Mouse (Mus musculus) embryonic facial prominence, embryonic 15.5 days (tissue): ENCODE data around the gene Fbxo31. TPM values are rescaled to one million over a fixed set of nuclear protein-coding genes. Genes with fewer than 3 reads are reported as not detected.

Experiments used
- ATAC-seq: fragments of 200-750 bp; cut with Nextera tagmentation; 2 replicates; pipeline ENCODE4 v1.8.0; 2017; ENCODE audit warnings: low read depth, moderate TSS enrichment; ENCODE audit not compliant: insufficient number of reproducible peaks, low FRiP score, low TSS enrichment
- H3K27ac ChIP-seq: fragments of 300-500 bp; sonication (generic); replicated peaks from 2 replicates; pipeline ENCODE4 v1.5.1; 2015; ENCODE audit warnings: mild to moderate bottlenecking, inconsistent platforms
- H3K27me3 ChIP-seq: fragments of 300-500 bp; sonication (generic); 2 replicates; pipeline ENCODE4 v1.6.1; 2015; ENCODE audit warnings: inconsistent platforms
- H3K36me3 ChIP-seq: fragments of 300-500 bp; sonication (generic); 2 replicates; pipeline ENCODE4 v1.6.1; 2015; ENCODE audit warnings: mild to moderate bottlenecking, inconsistent platforms
- H3K4me1 ChIP-seq: fragments of 300-500 bp; sonication (generic); 2 replicates; pipeline ENCODE4 v1.6.1; 2015; ENCODE audit warnings: inconsistent platforms
- H3K4me2 ChIP-seq: fragments of 300-500 bp; sonication (generic); replicated peaks from 2 replicates; pipeline ENCODE4 v1.6.1; 2015; ENCODE audit warnings: mild to moderate bottlenecking, inconsistent platforms
- H3K4me3 ChIP-seq: fragments of 300-500 bp; sonication (generic); replicated peaks from 2 replicates; pipeline ENCODE4 v1.5.1; 2015; ENCODE audit warnings: mild to moderate bottlenecking, inconsistent platforms
- H3K9ac ChIP-seq: fragments of 300-500 bp; sonication (generic); 2 replicates; pipeline ENCODE4 v1.6.1; 2015; ENCODE audit warnings: inconsistent platforms
- H3K9me3 ChIP-seq: fragments of 300-500 bp; sonication (generic); replicated peaks from 2 replicates; pipeline ENCODE4 v1.6.1; 2016; ENCODE audit warnings: inconsistent platforms
- WGBS: fragments of 180-500 bp; shearing (Covaris S2); methylation state at CpG from one replicate; pipeline ENCODE4 v1.1.7; 2015; 5-methylcytosine and 5-hydroxymethylcytosine counted together
- polyA plus RNA-seq: library from polyadenylated mRNA; unstranded; fragments of >200 nt; fragmentation: Nextera tagmentation; extraction: Ambion mirVana; gene quantifications from 2 replicates; pipeline ENCODE4 v1.2.1, GENCODE M21; 2015

Fbxo31 gene
- polyA plus RNA-seq, 1 experiment from 2014 or later: 16.4 TPM

DNA sequence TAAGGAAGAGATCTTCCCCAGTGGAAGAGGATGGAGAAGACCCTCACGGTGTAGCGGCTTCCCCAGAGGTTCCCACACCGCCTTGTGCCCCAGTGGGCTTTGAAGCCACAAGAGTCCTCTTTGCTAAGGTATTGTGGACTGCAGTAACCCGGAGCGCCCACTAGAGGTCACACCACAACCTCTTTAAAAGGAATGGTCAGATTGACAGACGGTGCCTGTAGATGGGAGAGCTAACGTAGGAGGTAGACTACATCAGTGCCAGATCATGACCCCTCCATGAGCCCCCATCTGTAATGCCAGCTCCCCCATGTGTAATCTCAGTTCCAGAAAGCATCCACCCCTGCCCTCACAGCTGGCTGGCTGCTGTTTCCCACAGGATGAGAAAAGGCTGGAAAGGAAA, 31.5 kb downstream of the Fbxo31 start:
- H3K27me3 ChIP-seq: peaks cover 6% of the 10 kb centered on the region; the same call in 1 of the 2 replicates
- no peak overlapping the region for H3K27ac ChIP-seq
- 5% methylated on average over 7 of the region's 7 CpGs for WGBS
- H3K4me2 ChIP-seq: no peak overlapping the region
- H3K4me3 ChIP-seq: no peak overlapping the region
- peaks cover 27% of the 10 kb centered on the region for H3K36me3 ChIP-seq
- no peaks in the 10 kb centered on the region for H3K4me1 ChIP-seq
- no peak overlapping the region for H3K9ac ChIP-seq
- H3K9me3 ChIP-seq: no peaks in the 10 kb centered on the region
- ATAC-seq: no peak

DNA sequence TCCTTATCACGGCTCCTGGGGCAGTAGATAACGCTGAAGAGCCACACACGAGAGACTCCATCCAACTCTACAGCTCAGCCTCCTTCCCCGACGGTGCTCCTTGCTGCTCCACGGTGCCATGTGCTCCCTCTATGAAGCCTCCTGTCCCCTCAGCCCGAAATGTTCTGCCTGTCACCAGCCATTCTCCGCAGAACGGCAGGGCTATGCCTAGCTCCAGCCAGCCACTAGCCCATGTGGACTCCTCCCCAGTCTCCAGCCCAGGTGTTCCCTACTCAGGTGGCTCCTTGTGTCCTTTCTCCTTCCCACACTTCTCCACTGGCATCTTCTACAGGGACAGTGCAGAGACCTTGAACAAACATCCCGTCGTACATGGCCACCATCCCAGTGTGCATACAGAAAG, 33.7 kb downstream of the Fbxo31 start:
- no peak overlapping the region for H3K27ac ChIP-seq
- H3K9ac ChIP-seq: no peak overlapping the region
- no peak overlapping the region for H3K4me3 ChIP-seq
- no peak overlapping the region for H3K4me2 ChIP-seq
- H3K27me3 ChIP-seq: peaks cover 6% of the 10 kb centered on the region; the same call in 1 of the 2 replicates
- H3K36me3 ChIP-seq: peaks cover 5% of the 10 kb centered on the region; the same call in 1 of the 2 replicates
- H3K9me3 ChIP-seq: no peaks in the 10 kb centered on the region
- H3K4me1 ChIP-seq: no peaks in the 10 kb centered on the region
- WGBS: 81% methylated on average over 11 of the region's 11 CpGs
- no peak for ATAC-seq

GRCm38 (mm10) chr8:121544276-121544785, 34.3 kb downstream of the Fbxo31 start, which contains the start of gene 1700018B08Rik:
Gene 1700018B08Rik, minus strand, starts transcription at chr8:121544320.
- Histone ChIP-seq H3K4me3 (no peak within 1 kb of the TSS), H3K27me3 (peaks cover 10% of the 10 kb centered on the region; the same call in 1 of the 2 replicates), H3K27ac (no peak within 1 kb of the TSS), H3K4me1 (no peaks in the 10 kb centered on the region), H3K9me3 (no peaks in the 10 kb centered on the region), H3K4me2 (no peak within 1 kb of the TSS), H3K36me3 (no peaks in the 10 kb centered on the region), H3K9ac (no peak within 1 kb of the TSS)
- 80% methylated on average over 12 of the region's 12 CpGs for WGBS
- no peak for ATAC-seq

DNA sequence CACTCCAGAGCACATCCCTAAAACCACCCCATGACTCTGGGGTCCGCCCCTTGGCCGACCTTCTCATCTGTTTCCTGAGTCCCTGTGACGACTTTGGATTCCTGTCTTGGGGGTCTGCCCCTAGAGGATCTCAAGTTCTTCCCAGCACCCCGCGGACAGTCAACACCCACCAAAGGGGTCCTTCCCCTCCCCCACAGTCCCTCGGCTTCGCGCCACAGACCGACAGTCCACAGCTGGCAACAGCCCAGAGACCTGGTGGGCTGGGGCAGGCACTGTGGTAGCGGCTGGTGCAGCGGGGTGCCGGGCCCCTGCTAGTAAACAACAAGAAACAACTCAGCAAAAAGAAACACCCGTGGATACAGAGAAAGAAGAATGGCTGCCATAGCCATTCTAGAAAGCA, 35.7 kb downstream of the Fbxo31 start:
- 69% methylated on average over 13 of the region's 13 CpGs for WGBS

DNA sequence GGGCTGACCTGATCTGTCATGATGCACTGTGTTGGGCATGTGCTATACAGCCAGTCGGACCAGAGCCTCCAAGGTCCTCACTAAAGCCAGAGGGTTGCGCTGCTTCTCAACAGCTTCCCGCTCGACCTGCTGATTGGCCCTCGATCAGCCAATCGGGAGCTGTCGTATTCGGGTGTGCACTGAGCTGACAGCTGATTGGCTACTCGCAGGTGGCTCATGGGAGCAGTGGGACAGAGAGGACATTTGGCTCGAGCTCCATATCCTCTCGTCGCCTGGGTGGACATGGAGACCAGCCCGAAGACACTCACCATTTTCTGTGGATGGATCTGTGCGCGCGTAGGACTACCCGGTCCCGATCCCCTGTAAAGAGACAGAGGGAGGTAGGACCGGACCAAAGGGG, 36.7 kb downstream of the Fbxo31 start:
- H3K27ac ChIP-seq: no peak overlapping the region
- no peak overlapping the region for H3K4me3 ChIP-seq
- H3K36me3 ChIP-seq: no peaks in the 10 kb centered on the region
- no peaks in the 10 kb centered on the region for H3K4me1 ChIP-seq
- H3K27me3 ChIP-seq: peaks cover 10% of the 10 kb centered on the region; the same call in 1 of the 2 replicates
- ATAC-seq: no peak
- H3K9me3 ChIP-seq: no peaks in the 10 kb centered on the region
- WGBS: 81% methylated on average over 19 of the region's 19 CpGs
- H3K9ac ChIP-seq: no peak overlapping the region
- no peak overlapping the region for H3K4me2 ChIP-seq

More for the DNA sequence above, 35.7 kb downstream of the Fbxo31 start:
- ATAC-seq: no peak
- Histone ChIP-seq H3K9me3 (no peaks in the 10 kb centered on the region), H3K4me2 (no peak overlapping the region), H3K9ac (no peak overlapping the region), H3K27me3 (peaks cover 10% of the 10 kb centered on the region; the same call in 1 of the 2 replicates), H3K4me1 (no peaks in the 10 kb centered on the region), H3K36me3 (no peaks in the 10 kb centered on the region), H3K27ac (no peak overlapping the region), H3K4me3 (no peak overlapping the region)

DNA sequence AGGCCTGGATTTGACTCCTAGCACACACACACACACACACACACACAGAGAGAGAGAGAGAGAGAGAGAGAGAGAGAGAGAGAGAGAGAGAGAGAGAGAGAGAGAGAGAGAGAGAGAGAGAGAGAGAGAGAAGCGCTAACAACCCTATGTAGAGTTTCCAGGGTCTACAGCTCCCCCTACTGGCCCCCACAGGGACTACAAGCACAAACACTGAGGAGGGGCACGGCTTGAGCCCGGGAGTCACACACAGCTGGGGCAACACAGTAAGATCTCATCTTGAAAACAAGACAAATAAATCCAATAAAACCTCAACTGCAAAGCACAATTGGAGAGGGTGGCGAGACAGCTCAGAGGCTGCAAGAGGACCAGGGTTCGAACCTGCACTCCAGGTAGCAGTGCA, 46.2 kb downstream of the Fbxo31 start:
- Histone ChIP-seq H3K36me3 (no peaks in the 10 kb centered on the region), H3K27me3 (no peaks in the 10 kb centered on the region), H3K9ac (no peak overlapping the region), H3K4me1 (peaks cover under 1% of the 10 kb centered on the region; the same call in 1 of the 2 replicates), H3K4me3 (no peak overlapping the region), H3K27ac (no peak overlapping the region), H3K9me3 (no peaks in the 10 kb centered on the region), H3K4me2 (no peak overlapping the region)
- ATAC-seq: no peak
- 48% methylated on average over 5 of the region's 5 CpGs for WGBS

GRCm38 (mm10) chr8:121530639-121531038, 48.0 kb downstream of the Fbxo31 start:
- Histone ChIP-seq H3K9ac (no peak overlapping the region), H3K27ac (no peak overlapping the region)

DNA sequence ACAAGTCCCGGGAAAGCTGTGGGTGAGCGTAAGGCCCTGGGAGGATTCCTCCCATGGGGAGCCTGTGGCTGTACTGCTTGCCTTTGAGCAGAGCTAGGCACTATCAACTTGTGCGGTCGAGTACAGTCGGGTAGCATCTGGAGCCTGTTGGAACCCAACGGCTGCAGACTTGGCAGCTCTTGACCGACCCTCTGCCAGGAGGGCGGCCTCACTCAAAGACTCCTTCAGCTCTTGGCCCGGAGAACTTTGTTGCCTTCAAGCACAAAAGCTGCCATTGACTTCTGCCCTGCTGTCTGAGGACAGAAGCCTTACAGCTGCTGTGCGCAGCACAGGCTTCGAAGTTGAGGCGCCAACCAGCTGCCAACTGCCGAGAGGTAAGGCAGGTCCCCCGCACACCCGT, 49.8 kb downstream of the Fbxo31 start:
- peaks cover 13% of the 10 kb centered on the region for H3K4me1 ChIP-seq
- WGBS: 77% methylated on average over 15 of the region's 15 CpGs
- no peak overlapping the region for H3K9ac ChIP-seq
- H3K27me3 ChIP-seq: peaks cover 9% of the 10 kb centered on the region; the same call in 1 of the 2 replicates
- H3K4me2 ChIP-seq: no peak overlapping the region
- no peak for ATAC-seq
- H3K4me3 ChIP-seq: no peak overlapping the region
- H3K36me3 ChIP-seq: no peaks in the 10 kb centered on the region
- no peaks in the 10 kb centered on the region for H3K9me3 ChIP-seq
- no peak overlapping the region for H3K27ac ChIP-seq

More at GRCm38 (mm10) chr8:121530639-121531038, 48.0 kb downstream of the Fbxo31 start:
- Histone ChIP-seq H3K4me1 (peaks cover 13% of the 10 kb centered on the region), H3K9me3 (no peaks in the 10 kb centered on the region), H3K36me3 (no peaks in the 10 kb centered on the region), H3K4me3 (no peak overlapping the region), H3K4me2 (no peak overlapping the region), H3K27me3 (0 out of 2 replicates have a peak, but pooled peaks cover 5% of the 10 kb centered on the region)
- ATAC-seq: no peak
- WGBS: 79% methylated on average over 10 of the region's 10 CpGs

GRCm38 (mm10) chr8:121527751-121528150, 50.9 kb downstream of the Fbxo31 start:
- no peak for ATAC-seq
- 78% methylated on average over 9 of the region's 9 CpGs for WGBS
- Histone ChIP-seq H3K36me3 (no peaks in the 10 kb centered on the region), H3K9ac (no peak overlapping the region), H3K27ac (no peak overlapping the region), H3K4me1 (peaks cover 13% of the 10 kb centered on the region), H3K4me3 (no peak overlapping the region), H3K4me2 (no peak overlapping the region), H3K9me3 (no peaks in the 10 kb centered on the region), H3K27me3 (peaks cover 9% of the 10 kb centered on the region; the same call in 1 of the 2 replicates)

- H3K36me3 ChIP-seq: no peaks in the 10 kb centered on the region
- H3K4me2 ChIP-seq: no peak overlapping the region
- H3K9ac ChIP-seq: no peak overlapping the region
- WGBS: 39% methylated on average over 6 of the region's 6 CpGs
- no peak overlapping the region for H3K4me3 ChIP-seq
- H3K27ac ChIP-seq: no peak overlapping the region
- H3K4me1 ChIP-seq: peaks cover 13% of the 10 kb centered on the region
- no peak for ATAC-seq
- peaks cover 9% of the 10 kb centered on the region; the same call in 1 of the 2 replicates for H3K27me3 ChIP-seq
- H3K9me3 ChIP-seq: no peaks in the 10 kb centered on the region
Observed at GRCm38 (mm10) chr8:121526811-121527550, 51.6 kb downstream of the Fbxo31 start.

DNA sequence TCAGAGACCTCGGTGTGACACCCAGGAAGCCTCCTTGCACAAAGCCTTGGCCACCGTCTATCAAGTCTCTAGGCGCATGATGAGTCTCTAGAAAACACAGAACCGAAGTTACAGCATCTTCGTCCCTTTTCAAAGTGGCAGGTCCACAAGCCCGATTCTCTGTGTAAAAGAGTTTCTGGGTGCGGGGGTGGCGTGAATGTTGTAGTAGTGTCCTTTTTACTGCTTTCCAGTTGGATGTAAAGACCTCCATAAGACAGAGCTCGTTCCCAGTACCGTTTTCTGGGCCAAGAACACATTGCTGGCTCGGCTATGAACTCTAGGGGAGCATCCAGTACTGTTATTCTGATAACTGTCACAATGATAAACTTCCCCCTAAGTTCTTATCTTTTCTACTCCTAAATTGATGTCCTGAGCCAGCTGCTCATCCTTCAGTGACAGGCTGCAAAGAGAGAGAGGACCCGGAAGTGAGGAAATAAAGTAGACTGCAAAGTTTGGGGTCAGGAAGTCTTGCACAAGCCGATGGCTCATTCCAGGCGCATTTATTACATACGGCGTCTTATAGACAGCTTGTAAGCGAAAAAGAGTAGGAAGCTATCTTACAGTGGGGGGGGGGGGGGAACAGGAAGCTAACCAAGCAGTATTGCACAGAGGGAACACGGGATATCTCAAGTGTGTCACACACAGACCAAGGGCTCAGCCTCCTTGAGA, 53.3 kb downstream of the Fbxo31 start:
- Histone ChIP-seq H3K4me3 (no peak overlapping the region), H3K27ac (no peak overlapping the region), H3K27me3 (peaks cover 9% of the 10 kb centered on the region; the same call in 1 of the 2 replicates), H3K4me2 (no peak overlapping the region), H3K9me3 (no peaks in the 10 kb centered on the region), H3K9ac (no peak overlapping the region), H3K36me3 (no peaks in the 10 kb centered on the region), H3K4me1 (peaks cover 13% of the 10 kb centered on the region)
- 77% methylated on average over 18 of the region's 18 CpGs for whole genome bisulfite sequencing
- ATAC-seq: no peak
